Mouse (Mus musculus): ENCODE measurements around the gene Stradb.

GRCm38 (mm10) chr1:58949561-58950106, 23.7 kb upstream of the Stradb start:
- TF ChIP-seq CTCF (IDR thresholded peaks at IDR 0.05; ENCODE audit: extremely low read depth, insufficient read length, insufficient replicate concordance, low read depth, low read length) (no peak), POLR2A (IDR thresholded peaks at IDR 0.05; ENCODE audit: low read depth, low read length) (no peak)
